ENCODE assay signal across 9 mouse cellular contexts in the genomic region with DNA sequence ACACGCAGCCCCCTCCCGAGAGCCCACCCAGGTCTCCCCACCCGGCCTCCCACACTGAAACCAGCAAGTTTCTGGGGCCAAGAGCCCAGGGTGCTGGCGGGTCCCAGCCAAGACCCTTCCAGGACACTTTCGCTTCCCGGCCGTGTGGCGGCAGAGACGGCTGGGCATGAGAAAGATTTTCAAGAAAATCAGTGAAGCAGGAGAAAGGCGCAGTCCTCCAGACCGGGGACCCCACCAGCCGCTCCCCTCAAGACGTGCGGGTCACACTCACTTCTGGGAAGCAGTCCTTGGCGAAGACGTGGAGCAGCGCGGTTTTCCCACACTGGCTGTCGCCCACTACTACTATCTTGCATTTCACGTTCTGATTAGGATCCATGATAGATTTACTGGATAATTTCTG. TPM values are rescaled to one million over a fixed set of nuclear protein-coding genes. Genes with fewer than 3 reads are reported as not detected.
A peak's percentile ranks its signal among the peaks of the same experiment; 100 is the strongest.
DNase-seq lines count a peak whose midpoint lies in the region; ATAC-seq and TF ChIP-seq lines count a peak whose summit lies in the region.
"Had no signal": no experiment of that assay in that cellular context is flagged by ENCODE, and none has a peak within 500 bp of the region (broad histone marks: within the 10 kb centered on the region; RNA-seq: fewer than 3 reads in every experiment).

No protein-coding gene starts in this region.

- peak overlapping the region; percentile 78 for H3K4me2 ChIP-seq in hindbrain, postnatal 0 days (ENCODE audit: low read depth, low read length)
- peak overlapping the region; percentile 71 for H3K4me2 ChIP-seq in limb, embryonic 13.5 days (replicated peaks)
- H3K4me2 ChIP-seq in midbrain, embryonic 15.5 days, result peak overlapping the region; percentile 55

- ATAC-seq in hindbrain, postnatal 0 days, result peak; percentile 5; the same call in 1 of the 2 replicates
- ATAC-seq in limb, embryonic 13.5 days (ENCODE audit: low FRiP score, low read depth), result no peak
- peak; percentile 56 for ATAC-seq in midbrain, embryonic 15.5 days (replicated peaks)

- H3K9me3 ChIP-seq in hindbrain, postnatal 0 days (ENCODE audit: low read length), result no peaks in the 10 kb centered on the region
- no peaks in the 10 kb centered on the region for H3K9me3 ChIP-seq in limb, embryonic 13.5 days
- H3K9me3 ChIP-seq in midbrain, embryonic 15.5 days, result no peaks in the 10 kb centered on the region

- peak overlapping the region; percentile 83 for H3K4me3 ChIP-seq in hindbrain, postnatal 0 days (ENCODE audit: low read length)
- peak overlapping the region; percentile 98 for H3K4me3 ChIP-seq in limb, embryonic 13.5 days
- peak overlapping the region; percentile 82 for H3K4me3 ChIP-seq in midbrain, embryonic 15.5 days

- no peaks in the 10 kb centered on the region for H3K27me3 ChIP-seq in hindbrain, postnatal 0 days (ENCODE audit: insufficient read depth, low read length)
- H3K27me3 ChIP-seq in limb, embryonic 13.5 days, result peaks cover 4% of the 10 kb centered on the region; the same call in 1 of the 2 replicates
- H3K27me3 ChIP-seq in midbrain, embryonic 15.5 days (replicated peaks), result no peaks in the 10 kb centered on the region

- TF ChIP-seq CTCF in hindbrain, postnatal 0 days (IDR thresholded peaks at IDR 0.05; ENCODE audit: low read depth), result peak; percentile 34; the same call in 1 of the 2 replicates

- intact Hi-C loops in gastrocnemius, postnatal 14 days (cut with DNase I; ENCODE audit: low total_unique reads), result no loop called here

- WGBS in hindbrain, postnatal 0 days, result 1% methylated on average over 20 of the region's 20 CpGs
- 1% methylated on average over 20 of the region's 20 CpGs for WGBS in limb, embryonic 13.5 days
- WGBS in midbrain, embryonic 15.5 days, result under 1% methylated on average over 20 of the region's 20 CpGs

- H3K9ac ChIP-seq in hindbrain, postnatal 0 days (replicated peaks; ENCODE audit: low read length), result peak overlapping the region; percentile 84
- peak overlapping the region; percentile 99 for H3K9ac ChIP-seq in limb, embryonic 13.5 days
- peak overlapping the region; percentile 93 for H3K9ac ChIP-seq in midbrain, embryonic 15.5 days

- H3K27ac ChIP-seq in hindbrain, postnatal 0 days, result peak overlapping the region; percentile 90
- peak overlapping the region; percentile 94 for H3K27ac ChIP-seq in limb, embryonic 13.5 days
- peak overlapping the region; percentile 90 for H3K27ac ChIP-seq in midbrain, embryonic 15.5 days

- DNase-seq in layer of hippocampus, adult 18-20 months (ENCODE audit: low spot score in 2 of 2), result peak; percentile 5 to 22
- no peak for DNase-seq in layer of hippocampus, adult 9-11 months
- DNase-seq in cerebellum, adult 9-11 months, result peak; percentile 30
- DNase-seq in gastrocnemius, postnatal 14 days, result peak; percentile 32
- DNase-seq in hindbrain, postnatal 0 days (ENCODE audit: low spot score), result peak; percentile 68
- peak; percentile 57 for DNase-seq in testis, postnatal 10 days (ENCODE audit: low spot score)

- H3K4me1 ChIP-seq in hindbrain, postnatal 0 days (ENCODE audit: insufficient read depth, low read length), result no peaks in the 10 kb centered on the region
- H3K4me1 ChIP-seq in limb, embryonic 13.5 days, result peaks cover 25% of the 10 kb centered on the region
- H3K4me1 ChIP-seq in midbrain, embryonic 15.5 days, result peaks cover 17% of the 10 kb centered on the region

- H3K36me3 ChIP-seq in hindbrain, postnatal 0 days (ENCODE audit: insufficient read depth, low read length), result no peaks in the 10 kb centered on the region
- H3K36me3 ChIP-seq in limb, embryonic 13.5 days, result peaks cover 2% of the 10 kb centered on the region; the same call in 1 of the 2 replicates
- no peaks in the 10 kb centered on the region for H3K36me3 ChIP-seq in midbrain, embryonic 15.5 days (replicated peaks)
- H3K36me3 ChIP-seq: G1E had no signal

RNA-seq across cellular contexts. Expression of a gene that starts 0.5 kb away (rescaled TPM):
- 10 to 100 TPM; 11.7 to 12.0 TPM for total RNA-seq in layer of hippocampus, adult 18-20 months (2021)
- 10 to 100 TPM in 1 of 2 experiments, 1 to 10 TPM in 1; 9.9 to 14.0 TPM for total RNA-seq in gastrocnemius, postnatal 14 days (2021)
- 41.5 and 43.1 TPM in 2 replicates for total RNA-seq in hindbrain, postnatal 0 days (2014; rRNA removed)
- polyA plus RNA-seq in hindbrain, postnatal 0 days (2015; fragmentation: Nextera tagmentation; extraction: Ambion mirVana), result 57.9 and 60.1 TPM in 2 replicates
- 168 and 177 TPM in 2 replicates for polyA plus RNA-seq in limb, embryonic 13.5 days (2015; fragmentation: Nextera tagmentation; extraction: Ambion mirVana)
- polyA plus RNA-seq in midbrain, embryonic 15.5 days (2015; fragmentation: Nextera tagmentation; extraction: Ambion mirVana), result 177 and 182 TPM in 2 replicates
- polyA plus RNA-seq: G1E had no signal
